Mouse (Mus musculus): Measurements from ENCODE around the gene Phpt1. TPM values are rescaled to one million over a fixed set of nuclear protein-coding genes. Genes with fewer than 3 reads are reported as not detected.

Phpt1 gene
- polyA plus RNA-seq, 1 experiment, result 102 TPM

DNA sequence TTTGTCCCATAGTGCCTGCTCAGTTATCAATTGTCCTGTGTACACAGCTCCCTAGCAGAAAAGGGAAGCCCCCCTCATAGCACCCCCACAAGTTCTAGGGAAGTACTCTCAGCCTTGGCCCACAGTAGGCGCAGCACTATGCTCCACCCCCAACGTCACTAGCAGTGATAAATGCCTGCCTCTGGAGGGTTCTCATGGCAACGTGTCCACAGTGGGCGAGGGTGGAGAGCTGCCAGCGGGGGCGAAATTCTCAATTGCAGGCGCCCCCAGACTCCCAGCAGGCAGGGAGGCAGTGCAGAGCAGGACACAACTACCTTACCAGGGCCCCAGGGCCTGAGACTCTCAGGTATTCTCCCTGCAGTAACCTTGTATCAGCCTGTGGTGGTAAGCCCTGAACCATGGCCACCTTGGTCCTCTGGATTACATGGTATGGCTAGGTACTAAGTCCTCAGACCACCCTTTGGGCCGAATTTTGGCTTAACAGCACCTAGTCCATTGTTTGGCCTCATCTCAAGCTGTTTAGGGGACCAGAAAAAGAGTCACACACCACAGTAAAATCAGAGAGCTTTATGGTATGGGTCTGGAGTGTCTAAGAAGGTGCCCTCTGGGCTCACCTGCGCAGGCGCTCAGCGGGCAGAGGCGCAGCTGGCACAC lies 7.6 kb upstream of the Phpt1 start:
- Histone ChIP-seq H3K27me3 (ENCODE audit: control insufficient read depth, insufficient read depth, low read length) (no peaks in the 10 kb centered on the region), H3K36me3 (ENCODE audit: control insufficient read depth, insufficient read depth, low read length) (no peaks in the 10 kb centered on the region; the same call in 1 of the 2 replicates), H3K4me3 (ENCODE audit: control insufficient read depth, low read depth, low read length) (no peak overlapping the region), H3K4me1 (ENCODE audit: control insufficient read depth, insufficient read depth, low read length) (peaks cover 32% of the 10 kb centered on the region), H3K27ac (ENCODE audit: control insufficient read depth, insufficient read depth, low read depth, low read length) (no peak overlapping the region)
- TF ChIP-seq CTCF (IDR thresholded peaks at IDR 0.05; ENCODE audit: control insufficient read depth, insufficient read depth, insufficient replicate concordance, low read depth, low read length) (no peak), POLR2A (IDR thresholded peaks at IDR 0.05; ENCODE audit: control insufficient read depth, low read depth, low read length) (no peak)

DNA sequence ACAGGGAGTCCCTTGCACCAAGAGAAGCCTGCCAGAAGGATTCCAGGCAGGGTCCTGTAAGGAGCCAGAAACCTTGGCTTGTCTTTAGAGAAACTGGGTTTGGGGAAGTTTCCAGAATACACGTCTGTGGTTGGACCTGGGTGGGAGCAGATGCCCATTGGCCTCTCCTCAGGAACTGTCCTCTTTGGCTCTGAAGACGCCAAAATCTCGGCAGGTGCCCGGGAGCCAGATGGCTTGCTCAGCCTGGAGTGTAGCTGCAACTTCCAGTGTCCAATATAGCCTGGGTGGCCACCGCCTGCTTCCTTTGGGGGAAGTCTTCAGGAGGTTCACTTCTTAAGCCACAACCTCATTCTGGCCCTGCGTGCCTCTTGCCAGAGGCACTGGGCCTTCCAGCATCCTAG lies 6.9 kb upstream of the Phpt1 start:
- Histone ChIP-seq H3K4me1 (ENCODE audit: control insufficient read depth, insufficient read depth, low read length) (peaks cover 38% of the 10 kb centered on the region), H3K4me3 (ENCODE audit: control insufficient read depth, low read depth, low read length) (no peak overlapping the region), H3K27ac (ENCODE audit: control insufficient read depth, insufficient read depth, low read depth, low read length) (no peak overlapping the region), H3K27me3 (ENCODE audit: control insufficient read depth, insufficient read depth, low read length) (no peaks in the 10 kb centered on the region), H3K36me3 (ENCODE audit: control insufficient read depth, insufficient read depth, low read length) (no peaks in the 10 kb centered on the region; the same call in 1 of the 2 replicates)
- TF ChIP-seq CTCF (IDR thresholded peaks at IDR 0.05; ENCODE audit: control insufficient read depth, insufficient read depth, insufficient replicate concordance, low read depth, low read length), result no peak
- TF ChIP-seq POLR2A (IDR thresholded peaks at IDR 0.05; ENCODE audit: control insufficient read depth, low read depth, low read length), result no peak

DNA sequence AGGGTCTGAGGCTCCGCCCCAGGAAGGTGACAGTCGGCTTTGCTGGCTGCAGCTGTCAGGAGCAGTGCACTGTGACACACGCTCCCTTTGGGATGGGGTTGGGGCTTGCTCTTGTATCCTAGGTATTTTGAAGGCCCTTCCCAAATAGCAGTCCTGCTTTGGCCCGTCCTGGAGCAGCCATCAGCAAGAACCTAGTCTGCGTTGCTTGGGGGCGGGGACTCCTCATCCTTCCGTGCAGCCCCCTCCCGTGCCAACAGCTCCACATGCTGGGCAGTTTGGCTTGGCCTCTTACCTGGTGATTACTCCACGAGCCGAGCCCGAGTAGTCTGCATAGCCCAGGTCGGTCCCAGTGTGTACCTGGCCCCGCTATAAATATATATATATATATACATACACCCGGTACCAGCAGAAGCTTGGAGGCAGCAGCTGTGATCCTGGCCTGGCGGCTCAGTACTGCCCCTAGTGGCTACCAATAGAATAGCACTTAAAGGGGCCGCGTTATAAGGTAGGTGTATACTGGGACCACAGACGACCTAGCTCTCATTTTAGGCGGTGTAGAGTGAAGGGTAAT lies 6.4 kb upstream of the Phpt1 start, which contains the start of gene Ajm1:
Gene Ajm1, minus strand, starts transcription at position 464 of the 571 bp plus-strand sequence.
- peak; percentile 81; the same call in 1 of the 2 replicates for TF ChIP-seq CTCF (IDR thresholded peaks at IDR 0.05; ENCODE audit: control insufficient read depth, insufficient read depth, insufficient replicate concordance, low read depth, low read length)
- TF ChIP-seq POLR2A (IDR thresholded peaks at IDR 0.05; ENCODE audit: control insufficient read depth, low read depth, low read length), result 0 out of 2 replicates have a peak, but pooled peaks have one; percentile 10
- no peaks in the 10 kb centered on the region; the same call in 1 of the 2 replicates for H3K36me3 ChIP-seq (ENCODE audit: control insufficient read depth, insufficient read depth, low read length)
- no peaks in the 10 kb centered on the region for H3K27me3 ChIP-seq (ENCODE audit: control insufficient read depth, insufficient read depth, low read length)
- H3K4me1 ChIP-seq (ENCODE audit: control insufficient read depth, insufficient read depth, low read length), result peaks cover 42% of the 10 kb centered on the region
- no peak within 1 kb of the TSS for H3K27ac ChIP-seq (ENCODE audit: control insufficient read depth, insufficient read depth, low read depth, low read length)
- no peak within 1 kb of the TSS for H3K4me3 ChIP-seq (ENCODE audit: control insufficient read depth, low read depth, low read length)

DNA sequence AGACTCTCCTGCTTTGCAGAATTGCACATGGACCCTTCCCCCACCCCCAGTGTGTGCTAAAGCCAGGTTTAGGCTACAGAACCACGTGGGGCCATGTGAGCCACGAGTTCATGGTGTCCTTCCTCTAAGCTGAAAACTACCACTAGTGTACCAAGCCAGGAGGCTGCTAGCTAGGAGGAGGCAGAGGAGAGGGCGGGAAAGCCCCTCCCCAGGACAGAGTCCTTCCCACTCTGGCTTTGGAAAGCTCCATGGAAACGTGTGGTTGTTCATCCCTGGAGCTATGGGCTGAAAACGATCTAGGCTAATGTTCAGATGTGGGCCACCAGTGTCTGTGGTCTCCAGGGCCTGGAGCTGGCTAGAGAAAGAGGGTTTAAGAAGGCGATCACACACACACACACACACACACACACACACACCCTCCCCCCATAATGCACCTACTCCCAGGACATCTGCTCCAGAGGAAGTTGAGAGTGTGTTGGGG lies 5.6 kb upstream of the Phpt1 start:
- TF ChIP-seq CTCF (IDR thresholded peaks at IDR 0.05; ENCODE audit: control insufficient read depth, insufficient read depth, insufficient replicate concordance, low read depth, low read length) (no peak), POLR2A (IDR thresholded peaks at IDR 0.05; ENCODE audit: control insufficient read depth, low read depth, low read length) (no peak)
- peaks cover 50% of the 10 kb centered on the region for H3K4me1 ChIP-seq (ENCODE audit: control insufficient read depth, insufficient read depth, low read length)
- H3K27ac ChIP-seq (ENCODE audit: control insufficient read depth, insufficient read depth, low read depth, low read length), result no peak overlapping the region
- H3K36me3 ChIP-seq (ENCODE audit: control insufficient read depth, insufficient read depth, low read length), result no peaks in the 10 kb centered on the region; the same call in 1 of the 2 replicates
- no peak overlapping the region for H3K4me3 ChIP-seq (ENCODE audit: control insufficient read depth, low read depth, low read length)
- no peaks in the 10 kb centered on the region for H3K27me3 ChIP-seq (ENCODE audit: control insufficient read depth, insufficient read depth, low read length)

DNA sequence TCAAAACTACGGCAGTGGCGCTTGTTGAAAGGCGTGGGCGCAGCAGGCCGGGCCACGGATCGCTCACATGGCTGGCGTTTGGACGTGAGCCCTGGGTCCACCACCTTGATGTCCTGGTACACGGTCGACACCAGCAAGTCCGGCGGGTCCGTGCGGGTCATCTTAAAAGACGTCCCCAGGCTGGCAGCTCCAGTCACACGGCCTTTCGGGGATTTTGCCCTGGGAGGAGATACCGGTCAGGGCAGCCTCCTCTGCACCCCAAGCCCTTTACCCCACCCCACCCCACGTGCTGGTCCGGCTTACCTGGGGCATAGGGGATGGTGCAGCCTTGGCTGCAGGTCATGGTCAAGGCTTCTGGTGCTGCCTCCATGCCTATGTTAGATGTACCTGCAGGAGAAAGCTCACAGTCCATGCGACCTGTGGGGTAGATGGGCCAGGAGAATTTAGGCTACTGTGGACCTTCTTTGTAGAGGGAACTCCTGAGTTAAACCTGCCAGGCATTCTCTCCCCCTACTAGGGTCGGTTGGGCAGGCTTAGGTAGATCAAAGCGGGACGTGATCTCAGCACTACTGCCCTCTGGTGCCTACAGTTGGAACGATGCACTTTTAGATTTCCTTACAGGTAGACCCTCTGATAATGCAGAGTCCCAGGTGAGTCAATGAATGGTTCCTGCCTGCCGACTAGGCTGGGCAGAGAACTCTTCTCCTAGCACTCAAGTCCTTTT lies 4.9 kb upstream of the Phpt1 start:
- H3K27ac ChIP-seq (ENCODE audit: control insufficient read depth, insufficient read depth, low read depth, low read length), result no peak overlapping the region
- H3K36me3 ChIP-seq (ENCODE audit: control insufficient read depth, insufficient read depth, low read length), result no peaks in the 10 kb centered on the region; the same call in 1 of the 2 replicates
- H3K4me1 ChIP-seq (ENCODE audit: control insufficient read depth, insufficient read depth, low read length), result peaks cover 55% of the 10 kb centered on the region
- TF ChIP-seq POLR2A (IDR thresholded peaks at IDR 0.05; ENCODE audit: control insufficient read depth, low read depth, low read length) (no peak), CTCF (IDR thresholded peaks at IDR 0.05; ENCODE audit: control insufficient read depth, insufficient read depth, insufficient replicate concordance, low read depth, low read length) (no peak)
- no peak overlapping the region for H3K4me3 ChIP-seq (ENCODE audit: control insufficient read depth, low read depth, low read length)
- H3K27me3 ChIP-seq (ENCODE audit: control insufficient read depth, insufficient read depth, low read length), result no peaks in the 10 kb centered on the region

DNA sequence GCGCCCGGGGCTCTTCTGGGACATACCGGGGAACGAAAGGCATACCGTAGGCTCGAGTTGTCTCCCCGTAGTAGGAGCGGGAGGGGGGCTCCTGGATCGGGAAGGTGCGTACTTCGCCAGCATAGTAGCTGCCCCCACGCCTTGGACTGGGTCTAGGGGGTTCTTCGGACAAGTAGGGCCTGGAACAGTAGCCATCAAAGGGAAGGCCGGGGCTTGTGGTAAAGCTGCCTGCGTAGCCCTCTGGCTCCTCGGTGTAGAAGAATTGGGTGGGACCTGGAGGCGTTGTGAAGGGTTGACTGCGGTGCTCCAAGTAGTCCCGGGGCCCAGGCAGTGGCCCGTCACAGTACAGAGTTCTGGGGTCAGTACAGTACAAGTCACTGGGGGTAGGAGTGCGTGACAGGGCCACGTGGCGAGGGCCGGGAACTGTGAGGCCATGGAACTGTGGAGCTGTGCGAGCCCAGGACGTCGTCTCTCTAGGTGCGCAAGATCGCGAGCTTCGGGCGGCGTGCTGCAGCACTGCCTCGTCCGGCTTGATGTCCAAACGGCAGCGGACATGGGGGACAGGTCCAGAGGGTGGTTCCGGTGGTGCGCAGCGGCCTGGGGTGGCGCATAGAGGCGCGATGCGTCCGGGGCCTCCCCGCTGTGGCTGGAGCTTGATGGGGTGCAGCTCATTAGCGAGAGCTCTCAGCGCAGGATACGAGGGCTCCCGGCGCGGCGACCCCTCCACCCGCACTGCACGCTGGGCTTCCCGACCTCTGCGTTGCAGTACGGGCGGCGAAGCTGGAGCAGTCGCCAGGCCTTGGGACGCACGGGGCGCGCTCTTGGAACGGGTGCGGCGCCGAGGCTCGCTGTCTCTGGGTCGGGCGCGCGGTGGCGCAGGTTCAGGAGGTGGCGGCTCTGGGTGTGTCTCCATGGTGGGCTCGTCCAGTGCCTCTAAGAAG lies 4.0 kb upstream of the Phpt1 start:
- TF ChIP-seq CTCF (IDR thresholded peaks at IDR 0.05; ENCODE audit: control insufficient read depth, insufficient read depth, insufficient replicate concordance, low read depth, low read length), result no peak
- TF ChIP-seq POLR2A (IDR thresholded peaks at IDR 0.05; ENCODE audit: control insufficient read depth, low read depth, low read length), result no peak; the same call in 1 of the 2 replicates
- Histone ChIP-seq H3K27me3 (ENCODE audit: control insufficient read depth, insufficient read depth, low read length) (no peaks in the 10 kb centered on the region), H3K4me1 (ENCODE audit: control insufficient read depth, insufficient read depth, low read length) (peaks cover 58% of the 10 kb centered on the region), H3K36me3 (ENCODE audit: control insufficient read depth, insufficient read depth, low read length) (no peaks in the 10 kb centered on the region; the same call in 1 of the 2 replicates), H3K4me3 (ENCODE audit: control insufficient read depth, low read depth, low read length) (peak overlapping the region; percentile 26), H3K27ac (ENCODE audit: control insufficient read depth, insufficient read depth, low read depth, low read length) (no peak overlapping the region)
